Mouse (Mus musculus) brain, adult 2 months (tissue): ENCODE results near the gene Sirpb1b.
"Not testable (repeated sequence)": the region's sequence is repeated elsewhere in the genome, so short reads cannot be mapped to it uniquely, and the experiment has no call there.

Experiments used
- DNase-seq: peaks from one replicate; pipeline ENCODE4 v3.0.0; 2011; ENCODE audit warnings: low read depth, low spot score

The Sirpb1b gene

DNA sequence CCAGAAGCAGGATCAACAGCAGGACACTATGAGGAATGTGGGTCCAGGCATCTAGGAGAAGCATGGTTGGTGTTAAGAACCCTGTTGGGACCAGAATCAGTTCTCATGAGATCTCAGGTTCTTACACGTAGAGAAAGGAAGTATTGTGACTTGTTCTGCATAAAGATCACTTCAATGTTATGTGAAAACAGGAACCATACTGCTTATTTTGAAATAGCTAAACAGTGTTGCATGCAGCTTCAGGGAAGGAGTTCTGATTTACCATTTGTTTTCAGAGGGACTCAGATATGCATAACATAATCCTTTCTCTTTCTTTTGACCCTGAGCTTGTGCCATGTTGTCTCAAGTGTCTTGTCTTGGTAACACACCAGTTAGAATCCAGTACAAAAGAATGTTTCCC, at the start of gene Sirpb1b:
TSS of gene Sirpb1b (minus strand) at position 179 of the 400 bp plus-strand sequence.
- DNase-seq: not testable (repeated sequence)

GRCm38 (mm10) chr3:15590377-15591117, 15.7 kb upstream of the Sirpb1b start:
- not testable (repeated sequence) for DNase-seq

DNA sequence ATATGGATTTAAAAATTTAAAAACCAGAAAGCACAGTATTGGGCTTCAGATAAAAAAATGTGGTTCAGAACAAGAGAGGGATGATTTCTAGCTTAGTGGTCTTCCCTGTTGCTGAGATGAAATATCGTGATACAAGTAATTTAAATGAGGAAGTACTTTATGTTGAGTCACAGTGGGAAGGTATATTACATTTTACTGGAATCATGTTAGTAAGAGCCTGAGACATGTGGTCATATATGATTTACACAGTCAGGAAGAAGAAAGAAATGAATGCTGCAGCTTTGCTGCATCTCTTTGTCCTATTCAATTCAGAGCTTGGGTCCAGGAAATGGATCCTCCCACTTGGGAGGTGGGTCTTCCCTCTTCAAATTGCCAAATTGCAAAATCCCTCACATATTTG, 11.8 kb upstream of the Sirpb1b start:
- DNase-seq: not testable (repeated sequence)

GRCm38 (mm10) chr3:15583452-15583851, 8.6 kb upstream of the Sirpb1b start:
- DNase-seq: no peak

- not testable (repeated sequence) for DNase-seq
These were observed 8.1 kb upstream of the Sirpb1b start for GRCm38 (mm10) chr3:15582948-15583347.

GRCm38 (mm10) chr3:15576466-15576865, 1.6 kb upstream of the Sirpb1b start:
- DNase-seq: not testable (repeated sequence)

DNA sequence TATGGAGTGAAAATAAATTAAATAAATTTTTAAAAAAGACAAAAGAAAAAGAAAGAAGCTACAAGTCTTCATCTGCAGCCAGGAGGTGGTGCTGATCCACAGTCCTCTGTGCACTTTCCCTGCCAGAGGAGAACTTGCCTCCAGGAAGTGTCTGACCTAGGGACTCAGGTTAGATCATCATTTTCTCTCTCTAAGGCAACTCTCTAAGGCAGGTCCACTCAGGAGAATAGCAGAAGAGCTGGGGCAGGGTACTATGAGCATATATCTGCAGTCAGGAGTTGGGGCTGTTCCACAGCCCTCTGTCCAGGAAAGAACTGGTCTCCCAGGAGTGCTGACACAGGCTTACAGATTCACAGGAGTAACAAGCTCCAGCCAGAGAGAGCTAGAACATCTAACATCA, 46.3 kb downstream of the Sirpb1b start:
- DNase-seq: no peak

DNA sequence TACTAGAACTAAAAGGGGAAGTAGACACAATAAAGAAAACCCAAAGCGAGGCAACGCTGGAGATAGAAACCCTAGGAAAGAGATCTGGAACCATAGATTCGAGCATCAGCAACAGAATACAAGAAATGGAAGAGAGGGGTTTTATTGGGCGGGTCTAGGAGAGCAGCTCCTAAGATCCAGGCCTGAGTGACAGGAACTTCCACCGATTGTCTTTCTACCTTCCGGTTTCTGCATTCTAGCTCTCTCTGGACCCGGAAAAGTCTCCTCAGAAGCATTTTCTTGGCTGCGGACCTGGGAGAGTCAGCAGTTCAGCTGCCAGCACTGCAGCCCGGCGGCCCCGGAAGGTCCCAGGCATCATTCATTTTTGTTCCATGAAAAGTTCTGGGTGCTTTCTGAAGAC, 61.3 kb downstream of the Sirpb1b start:
- not testable (repeated sequence) for DNase-seq

GRCm38 (mm10) chr3:15507792-15508321, 67.0 kb downstream of the Sirpb1b start:
- DNase-seq: not testable (repeated sequence)

DNA sequence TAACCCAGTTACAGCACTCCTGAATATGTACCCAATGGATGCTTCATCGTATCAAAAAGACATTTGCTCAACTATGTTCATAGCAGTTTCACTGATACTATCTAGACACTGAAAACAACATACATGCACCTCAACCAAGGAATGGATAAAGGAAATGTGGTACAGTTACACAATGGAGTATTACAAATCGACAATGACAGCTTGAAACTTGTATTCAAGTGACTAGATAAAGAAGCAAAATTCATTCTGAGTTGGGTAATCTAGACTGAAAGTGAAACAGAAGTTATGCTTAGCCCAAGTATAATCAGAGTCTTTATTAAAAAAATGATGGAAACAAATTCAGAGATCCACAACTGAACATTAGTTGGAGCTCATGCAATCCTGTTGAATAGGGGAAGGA, 100.0 kb downstream of the Sirpb1b start:
- DNase-seq: not testable (repeated sequence)

- DNase-seq: not testable (repeated sequence)
These were observed 104.7 kb downstream of the Sirpb1b start for GRCm38 (mm10) chr3:15470158-15470557.
